Mouse (Mus musculus) T-helper 17 cell (primary cell): ENCODE measurements at regions not wholly inside any gene's neighbourhood (a gene's known extent, or its start where the extent isn't known, plus 50 kb on each side); places are given as distances from the start of the nearest gene placed in this dataset.

ENCODE experiments used
- in situ Hi-C, 2 experiments: fragments of 300-600 bp; cut with MboI, MseI; formaldehyde crosslinking; loops; 1 replicate in 1 of 2; 2 replicates in 1 of 2; pipeline ENCODE4 v1.15.1; 2025; ENCODE audit warnings: high pct_unique_total_duplicates in 2 of 2

DNA sequence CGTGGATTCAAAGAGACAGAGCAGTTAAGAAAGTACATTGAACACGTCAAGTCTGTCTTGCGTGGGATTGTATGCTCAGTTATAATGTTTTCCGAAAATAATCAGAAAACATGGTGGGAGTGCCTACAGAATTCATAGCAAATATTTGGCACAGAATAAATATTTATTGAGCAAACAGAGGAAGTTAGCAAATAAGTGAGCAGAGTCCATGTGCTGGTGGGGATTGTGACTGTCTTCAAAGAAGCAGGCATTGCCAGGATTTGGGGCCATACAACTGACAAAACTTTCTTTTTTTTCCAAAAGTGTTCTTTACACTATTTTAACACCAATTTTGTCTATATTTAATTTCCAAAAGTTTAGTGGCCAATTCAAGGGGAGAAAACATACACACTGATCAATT lies 1729.8 kb downstream of the AI429214 start:
- in situ Hi-C loops = no loop called here

GRCm38 (mm10) chr8:38725257-38725656 lies 1731.9 kb downstream of the AI429214 start:
- in situ Hi-C loops = no loop called here

GRCm38 (mm10) chr8:38747134-38747533 lies 1753.7 kb downstream of the AI429214 start:
- in situ Hi-C loops = loop anchor here in 1 of 2 experiments (10.0 kb wide), 1 partner anchor 112 kb away; no protein-coding TSS in a partner anchor

GRCm38 (mm10) chr8:38766626-38767226 lies 1773.3 kb downstream of the AI429214 start:
- in situ Hi-C loops = no loop called here

GRCm38 (mm10) chr8:38812482-38812881 lies 1819.1 kb downstream of the AI429214 start:
- in situ Hi-C loops = loop anchor here in 1 of 2 experiments (10.0 to 25.0 kb wide), 2 partner anchors 102 to 1675 kb away; no protein-coding TSS in a partner anchor

GRCm38 (mm10) chr8:38818163-38818562 lies 1824.8 kb downstream of the AI429214 start:
- in situ Hi-C loops = loop anchor here in 1 of 2 experiments (10.0 to 25.0 kb wide), 2 partner anchors 97 to 1681 kb away; no protein-coding TSS in a partner anchor

DNA sequence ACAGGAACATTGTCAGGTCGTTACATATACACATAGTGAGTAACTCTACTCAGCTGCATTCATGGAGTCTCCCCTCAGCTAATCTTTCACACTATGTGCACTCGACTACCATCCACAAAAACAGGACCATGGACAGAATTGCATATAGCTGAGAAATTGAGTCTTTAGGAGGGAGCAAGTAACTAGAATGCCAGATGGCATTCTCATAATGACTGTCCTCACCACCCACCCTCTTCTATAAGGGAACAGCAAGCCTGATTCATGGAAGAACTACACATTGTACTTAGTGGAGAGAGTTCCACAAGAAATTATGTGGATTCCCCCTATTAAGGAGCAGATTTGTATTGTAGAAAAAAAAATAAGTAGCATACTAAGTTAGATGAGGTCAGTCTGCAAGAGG lies 1813.4 kb upstream of the Adam24 start:
- in situ Hi-C loops = no loop called here

DNA sequence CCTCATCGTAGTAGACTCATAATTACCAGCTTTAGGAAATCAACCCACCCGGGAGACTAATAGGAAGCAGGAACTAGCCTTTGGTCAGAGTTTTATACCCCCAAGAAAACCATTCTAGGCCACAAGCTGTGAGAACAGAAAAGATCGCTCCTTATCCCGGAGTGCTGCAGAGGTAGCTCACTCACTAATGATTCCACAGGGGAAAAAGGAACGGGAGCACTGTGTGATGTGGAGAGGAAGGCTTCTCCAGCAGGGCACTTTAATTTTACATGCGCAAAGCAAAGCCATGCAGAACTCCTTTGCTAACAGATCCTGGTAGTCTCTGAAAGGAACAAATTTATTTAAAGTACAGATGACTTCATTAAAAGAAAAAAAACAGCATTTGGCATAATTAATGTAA lies 1807.5 kb upstream of the Adam24 start:
- in situ Hi-C loops = no loop called here
